Mouse (Mus musculus) cerebellum, adult 9-11 months (tissue): ENCODE data around the gene Gpam.

Experiments used
- DNase-seq: peaks from one replicate; pipeline ENCODE4 v3.0.0; 2022

Gpam gene

DNA sequence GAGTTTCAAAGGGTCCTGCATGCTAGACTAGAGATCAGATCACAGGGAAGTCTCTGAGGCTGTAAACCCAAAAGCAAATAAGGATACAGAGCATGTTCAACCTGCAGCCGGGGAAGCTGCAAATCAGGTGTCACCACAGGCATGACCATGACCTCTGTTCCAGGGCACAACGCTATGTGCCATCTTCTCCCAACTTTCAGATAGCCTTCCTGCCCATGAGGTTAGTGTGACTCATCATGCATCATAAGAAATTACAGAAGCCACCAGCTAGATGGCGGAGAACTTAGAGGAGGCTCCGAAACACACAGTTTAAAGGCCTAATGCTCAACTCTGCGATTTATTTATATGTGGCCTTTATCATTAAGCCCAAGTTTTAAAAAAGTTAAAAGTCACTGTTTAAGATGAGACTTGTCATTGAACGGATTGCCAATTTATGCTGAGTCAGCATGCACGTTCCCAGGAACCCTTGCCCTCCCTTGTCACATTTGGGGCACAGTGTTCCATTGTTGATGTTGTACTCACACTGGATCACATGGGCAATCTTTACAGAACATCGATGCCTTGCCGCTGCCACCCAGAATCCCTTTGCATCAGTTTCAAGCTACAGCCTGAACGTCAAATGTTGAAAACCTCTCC lies 71.3 kb downstream of the Gpam start:
- no peak for DNase-seq

DNA sequence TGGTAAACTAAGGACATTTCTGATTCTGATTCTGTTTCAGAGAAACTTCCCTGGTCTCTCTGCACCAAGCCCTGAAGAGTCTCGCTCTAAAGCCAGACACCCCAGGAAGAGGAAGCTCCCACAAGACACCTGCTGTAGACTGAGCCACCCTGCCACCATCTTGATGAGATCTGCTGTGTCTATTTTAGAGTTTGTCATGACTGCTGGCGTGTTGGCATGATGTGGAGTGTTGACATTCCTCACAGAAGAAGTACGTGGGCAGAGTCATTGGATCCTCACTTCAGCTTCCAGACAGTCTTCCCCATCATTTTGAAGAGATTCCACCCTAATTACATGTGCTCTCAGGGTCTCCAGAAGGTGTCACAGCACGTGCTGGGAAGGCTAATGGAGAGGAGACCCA lies 73.9 kb downstream of the Gpam start:
- no peak for DNase-seq

DNA sequence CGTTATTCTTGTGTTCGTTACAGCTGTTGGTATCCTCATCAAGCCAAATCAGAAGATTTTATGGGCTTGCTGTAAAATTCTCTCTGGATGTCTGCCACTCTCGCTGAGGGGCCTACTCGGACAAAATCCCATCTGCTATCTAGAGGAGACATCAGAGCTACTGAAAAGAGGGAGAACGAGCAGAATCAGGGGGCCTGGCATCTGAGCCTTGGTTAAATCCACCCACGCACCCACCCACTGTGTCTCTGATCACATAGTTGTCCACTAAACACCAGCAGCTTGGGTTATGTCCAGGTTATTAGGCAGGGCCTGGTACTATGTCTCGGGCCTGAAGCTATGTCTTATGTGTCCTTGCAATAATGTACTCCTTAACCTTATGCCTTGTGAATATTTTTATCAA lies 89.6 kb downstream of the Gpam start:
- DNase-seq, result no peak

DNA sequence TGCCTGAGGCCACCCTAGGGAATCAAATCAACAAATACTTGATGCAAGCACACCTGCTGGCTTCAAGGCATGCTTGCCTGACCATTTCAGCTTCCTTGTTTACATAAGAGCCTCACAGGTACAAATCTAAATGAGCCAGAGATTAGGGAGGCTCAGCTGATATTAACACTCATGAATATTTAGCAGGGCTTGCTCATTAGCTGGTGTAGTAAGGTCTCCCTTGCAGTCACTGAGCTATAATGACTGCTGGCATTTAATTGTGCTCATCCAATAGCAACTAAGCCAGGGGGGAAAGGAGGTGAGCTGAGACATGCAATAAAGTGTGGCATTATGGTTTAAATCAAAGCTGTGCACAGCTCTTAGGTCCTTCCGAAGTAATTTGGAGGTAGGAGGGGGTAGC lies 108.2 kb downstream of the Gpam start:
- no peak for DNase-seq
